ENCODE assay signal across 8 mouse cellular contexts in the genomic region with DNA sequence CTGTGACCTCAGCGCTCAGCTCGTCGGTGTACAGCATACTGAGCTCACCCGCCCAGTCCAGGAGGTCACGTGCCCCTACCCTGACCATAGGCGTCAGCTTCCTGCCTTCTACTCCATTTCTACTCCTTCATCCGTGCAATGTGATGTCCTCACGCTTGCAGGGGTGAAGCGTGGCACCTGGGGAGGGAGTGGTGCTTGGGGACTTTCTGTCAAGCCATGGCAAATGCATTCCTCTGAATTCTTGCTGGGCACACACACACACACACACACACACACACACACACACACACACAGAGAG. TPM values are rescaled to one million over a fixed set of nuclear protein-coding genes. Genes with fewer than 3 reads are reported as not detected.
DNase-seq lines count a peak whose midpoint lies in the region; ATAC-seq and TF ChIP-seq lines count a peak whose summit lies in the region.

No protein-coding gene starts in this region.

- peak overlapping the region; percentile 86 for H3K4me2 ChIP-seq in heart, embryonic 14.5 days (ENCODE audit: low read length)
- H3K4me2 ChIP-seq in hindbrain, embryonic 15.5 days: peak overlapping the region; percentile 57

- WGBS in heart, embryonic 14.5 days: 39% methylated on average over 9 of the region's 9 CpGs
- WGBS in bone marrow, adult 2 months: 1% methylated on average over 9 of the region's 9 CpGs
- 47% methylated on average over 9 of the region's 9 CpGs for WGBS in hindbrain, embryonic 15.5 days

- H3K9me3 ChIP-seq in heart, embryonic 14.5 days (ENCODE audit: control insufficient read depth, low read length): no peaks in the 10 kb centered on the region
- no peaks in the 10 kb centered on the region for H3K9me3 ChIP-seq in hindbrain, embryonic 15.5 days

- peak overlapping the region; percentile 36; the same call in 1 of the 2 replicates for H3K9ac ChIP-seq in heart, embryonic 14.5 days (ENCODE audit: low read length)
- 0 out of 2 replicates have a peak overlapping the region, but pooled peaks have one; percentile 13 for H3K9ac ChIP-seq in hindbrain, embryonic 15.5 days

- ATAC-seq in heart, embryonic 14.5 days (ENCODE audit: insufficient number of reproducible peaks, insufficient read depth, low FRiP score, low read depth): peak; percentile 64
- ATAC-seq in hindbrain, embryonic 15.5 days (ENCODE audit: low FRiP score, low read depth): peak; percentile 16; the same call in 1 of the 2 replicates
- ATAC-seq in megakaryocyte progenitor cell, adult 5-6 weeks (replicated peaks; ENCODE audit: poor library complexity): peak; percentile 67

- no peak for TF ChIP-seq POLR2A in bone marrow, adult 2 months (IDR thresholded peaks at IDR 0.05; ENCODE audit: borderline replicate concordance, control insufficient read depth, low read depth, low read length)

- peak overlapping the region in 1 of 2 experiments; percentile 34; a peak in 2 of 4 replicates for H3K27ac ChIP-seq in heart, embryonic 14.5 days (replicated peaks in 1 of 2; ENCODE audit: control insufficient read depth in 1 of 2, insufficient read depth in 1 of 2, low read depth in 2 of 2, low read length in 2 of 2)
- H3K27ac ChIP-seq in bone marrow, adult 2 months (ENCODE audit: control insufficient read depth, insufficient read depth, low read depth, low read length, poor library complexity): no peak overlapping the region
- H3K27ac ChIP-seq in hindbrain, embryonic 15.5 days (replicated peaks): peak overlapping the region; percentile 75

- no peaks in the 10 kb centered on the region for H3K27me3 ChIP-seq in heart, embryonic 14.5 days (ENCODE audit: control insufficient read depth, insufficient read depth, low read length)
- no peaks in the 10 kb centered on the region for H3K27me3 ChIP-seq in hindbrain, embryonic 15.5 days

- no peaks in the 10 kb centered on the region for H3K36me3 ChIP-seq in heart, embryonic 14.5 days (ENCODE audit: control insufficient read depth, insufficient read depth, low read length)
- no peaks in the 10 kb centered on the region for H3K36me3 ChIP-seq in hindbrain, embryonic 15.5 days

- peak overlapping the region; percentile 28 to 39 for H3K4me3 ChIP-seq in heart, embryonic 14.5 days (ENCODE audit: control insufficient read depth in 1 of 2, insufficient read depth in 1 of 2, low read depth in 1 of 2, low read length in 2 of 2)
- H3K4me3 ChIP-seq in bone marrow, adult 2 months (replicated peaks; ENCODE audit: control insufficient read depth, low read depth, low read length): peak overlapping the region; percentile 15
- H3K4me3 ChIP-seq in hindbrain, embryonic 15.5 days: peak overlapping the region; percentile 27

- no peak for DNase-seq in heart, postnatal 25 days (ENCODE audit: low spot score)
- DNase-seq in left cerebral cortex, adult 18-20 months (ENCODE audit: low spot score in 2 of 2): no peak
- DNase-seq in layer of hippocampus, adult 8-10 months (ENCODE audit: low spot score in 2 of 2): no peak
- no peak for DNase-seq in left cerebral cortex, adult 8-10 months (ENCODE audit: low spot score in 2 of 2)

- peaks cover 11% of the 10 kb centered on the region in 2 experiments; a peak in 3 of 4 replicates for H3K4me1 ChIP-seq in heart, embryonic 14.5 days (ENCODE audit: control insufficient read depth in 2 of 2, insufficient read depth in 2 of 2, low read length in 2 of 2)
- peaks cover 2% of the 10 kb centered on the region; the same call in 1 of the 2 replicates for H3K4me1 ChIP-seq in bone marrow, adult 2 months (ENCODE audit: control insufficient read depth, insufficient read depth, low read length)
- H3K4me1 ChIP-seq in hindbrain, embryonic 15.5 days (replicated peaks): peaks cover 23% of the 10 kb centered on the region

- intact Hi-C loops in heart, postnatal 25 days (cut with DNase I): no loop called here

- no peak for TF ChIP-seq CTCF in bone marrow, adult 2 months (IDR thresholded peaks at IDR 0.05; ENCODE audit: control insufficient read depth, insufficient read depth, low read length)

RNA-seq across cellular contexts. Expression of a gene that starts 37.6 kb away (rescaled TPM):
- 93.0 and 101 TPM in 2 replicates for polyA plus RNA-seq in heart, embryonic 14.5 days (2014; fragmentation: Nextera tagmentation; extraction: Ambion mirVana)
- total RNA-seq in heart, postnatal 25 days (2021): 10 to 100 TPM; 27.9 to 35.2 TPM
- 48.0 and 64.9 TPM in 2 replicates for polyA plus RNA-seq in bone marrow, adult 2 months (2011; ENCODE audit: insufficient read depth, insufficient read length, low replicate concordance, missing spikeins)
- 123 and 126 TPM in 2 replicates for polyA plus RNA-seq in hindbrain, embryonic 15.5 days (2015; fragmentation: Nextera tagmentation; extraction: Ambion mirVana)
- total RNA-seq in megakaryocyte progenitor cell, adult 5-6 weeks (2015): 103 and 107 TPM in 2 replicates
- 108 and 138 TPM in 2 replicates for total RNA-seq in megakaryocyte progenitor cell, adult 5-6 weeks (2017)
- 100 to 1,000 TPM; 109 to 117 TPM for total RNA-seq in left cerebral cortex, adult 18-20 months (2021)
- total RNA-seq in layer of hippocampus, adult 8-10 months (2022): 100 to 1,000 TPM; 104 to 124 (median 117) TPM
- total RNA-seq in left cerebral cortex, adult 8-10 months (2022): 100 to 1,000 TPM in 2 of 4 experiments, 10 to 100 TPM in 2; 86.2 to 103 (median 96.1) TPM

Comparison
In these comparisons a context has a peak if more than half of its experiments do, and no peak if none do; other contexts are left out.
1. ATAC-seq: peak in every context shown above with its lines; median percentile 67 in megakaryocyte progenitor cell, adult 5-6 weeks; 64 in heart, embryonic 14.5 days; 16 in hindbrain, embryonic 15.5 days.